ENCODE assay signal across 21 mouse cellular contexts in the genomic region with DNA sequence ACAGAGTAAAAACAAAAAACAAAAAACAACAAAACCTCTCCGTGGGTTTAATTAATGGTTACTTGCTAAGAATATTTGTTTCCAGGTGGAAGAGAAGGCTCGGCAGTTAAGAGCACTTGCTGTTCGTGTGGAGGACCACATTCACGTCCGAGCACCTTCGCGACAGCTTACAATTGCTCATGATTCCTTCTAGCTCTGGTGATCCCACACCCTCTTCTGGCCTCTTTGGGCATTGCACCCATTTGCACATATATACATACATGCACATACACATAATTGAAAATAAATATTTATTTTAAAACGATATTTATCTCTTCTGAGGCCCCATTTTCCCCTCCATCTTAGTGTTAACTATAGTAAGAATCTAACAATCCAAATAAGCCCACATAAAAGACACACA. TPM values are rescaled to one million over a fixed set of nuclear protein-coding genes. Genes with fewer than 3 reads are reported as not detected.
DNase-seq lines count a peak whose midpoint lies in the region; ATAC-seq and TF ChIP-seq lines count a peak whose summit lies in the region.
"Had no signal": no experiment of that assay in that cellular context is flagged by ENCODE, and none has a peak within 500 bp of the region (broad histone marks: within the 10 kb centered on the region; RNA-seq: fewer than 3 reads in every experiment).

No protein-coding gene starts in this region.

- H3K27me3 ChIP-seq in stomach, postnatal 0 days (ENCODE audit: control insufficient read depth, insufficient read depth, low read length), result no peaks in the 10 kb centered on the region
- H3K27me3 ChIP-seq: embryonic facial prominence, embryonic 12.5 days; hindbrain, embryonic 15.5 days; liver, embryonic 15.5 days had no signal

- no peaks in the 10 kb centered on the region for H3K9me3 ChIP-seq in stomach, postnatal 0 days (ENCODE audit: control insufficient read depth, low read length)
- H3K9me3 ChIP-seq: embryonic facial prominence, embryonic 12.5 days; hindbrain, embryonic 15.5 days; liver, embryonic 15.5 days; midbrain, embryonic 10.5 days had no signal

- H3K27ac ChIP-seq in gastrocnemius, adult 2 months, result no peak overlapping the region
- no peak overlapping the region for H3K27ac ChIP-seq in left cerebral cortex, adult 2 months
- H3K27ac ChIP-seq in stomach, postnatal 0 days (replicated peaks), result no peak overlapping the region
- H3K27ac ChIP-seq: embryonic facial prominence, embryonic 12.5 days; hindbrain, embryonic 15.5 days; liver, embryonic 15.5 days; midbrain, embryonic 10.5 days had no signal

- WGBS in stomach, postnatal 0 days, result 89% methylated on average over 8 of the region's 8 CpGs

- 0 out of 2 replicates have a peak, but pooled peaks have one; percentile 7 for TF ChIP-seq CTCF in gastrocnemius, adult 2 months (IDR thresholded peaks at IDR 0.05)
- peak; percentile 6; the same call in 1 of the 2 replicates for TF ChIP-seq CTCF in left cerebral cortex, adult 2 months (IDR thresholded peaks at IDR 0.05)
- peak; percentile 38 for TF ChIP-seq CTCF in stomach, postnatal 0 days (IDR thresholded peaks at IDR 0.05; ENCODE audit: low read depth)

- DNase-seq in gastrocnemius, adult 2 months, result no peak
- DNase-seq in gastrocnemius, postnatal 4 days (ENCODE audit: low spot score in 2 of 2), result no peak
- DNase-seq in left cerebral cortex, adult 2 months (ENCODE audit: extremely low spot score in 1 of 2, low spot score in 2 of 2), result no peak
- no peak for DNase-seq in left cerebral cortex, postnatal 36 days (ENCODE audit: low spot score in 2 of 2)
- peak; percentile 14 for DNase-seq in thymus, postnatal 4 days
- no peak for DNase-seq in thymus, postnatal 10 days (ENCODE audit: low spot score in 2 of 2)
- DNase-seq in stomach, postnatal 0 days (ENCODE audit: low spot score), result no peak
- no peak for DNase-seq in thymus, postnatal 0 days (ENCODE audit: low spot score)
- DNase-seq: adrenal gland, postnatal 10 days; B cell, adult 2 months; cerebellum, adult 18-20 months; gastrocnemius, postnatal 10 days; heart, postnatal 14 days; kidney, adult 2 months; lung, postnatal 4 days; right cerebral cortex, postnatal 14 days had no signal

- ATAC-seq in stomach, postnatal 0 days (ENCODE audit: low FRiP score, low TSS enrichment), result no peak

- no peak overlapping the region for H3K4me2 ChIP-seq in stomach, postnatal 0 days (replicated peaks; ENCODE audit: low read depth)
- H3K4me2 ChIP-seq: embryonic facial prominence, embryonic 12.5 days; hindbrain, embryonic 15.5 days; liver, embryonic 15.5 days had no signal

- H3K9ac ChIP-seq in stomach, postnatal 0 days (ENCODE audit: low read length), result no peak overlapping the region
- H3K9ac ChIP-seq: embryonic facial prominence, embryonic 12.5 days; hindbrain, embryonic 15.5 days; liver, embryonic 15.5 days had no signal

- no peak overlapping the region for H3K4me3 ChIP-seq in gastrocnemius, adult 2 months
- no peak overlapping the region for H3K4me3 ChIP-seq in left cerebral cortex, adult 2 months
- no peak overlapping the region for H3K4me3 ChIP-seq in stomach, postnatal 0 days (ENCODE audit: low read depth, low read length)
- H3K4me3 ChIP-seq: embryonic facial prominence, embryonic 12.5 days; hindbrain, embryonic 15.5 days; liver, embryonic 15.5 days; midbrain, embryonic 10.5 days had no signal

- no peaks in the 10 kb centered on the region for H3K36me3 ChIP-seq in stomach, postnatal 0 days (ENCODE audit: control insufficient read depth, insufficient read depth, low read length)
- H3K36me3 ChIP-seq: embryonic facial prominence, embryonic 12.5 days; G1E; hindbrain, embryonic 15.5 days; liver, embryonic 15.5 days; midbrain, embryonic 10.5 days had no signal

- intact Hi-C loops in gastrocnemius, adult 2 months (cut with DNase I), result no loop called here
- intact Hi-C loops in left cerebral cortex, adult 2 months (cut with DNase I), result no loop called here
- intact Hi-C loops in left cerebral cortex, postnatal 36 days (cut with DNase I), result no loop called here

- TF ChIP-seq EP300 in stomach, postnatal 0 days (optimal IDR thresholded peaks at IDR 0.05), result no peak

- H3K4me1 ChIP-seq in stomach, postnatal 0 days (replicated peaks; ENCODE audit: control insufficient read depth, insufficient read depth), result no peaks in the 10 kb centered on the region
- H3K4me1 ChIP-seq: liver, embryonic 15.5 days; midbrain, embryonic 10.5 days had no signal

RNA-seq across cellular contexts. Expression of gene Kif6, which starts 13.9 kb away (rescaled TPM):
- total RNA-seq in gastrocnemius, adult 2 months (2021), result not detected
- total RNA-seq in gastrocnemius, postnatal 4 days (2021), result under 1 TPM; 0.21 to 0.56 TPM
- 1 to 10 TPM; 1.9 to 2.1 TPM for total RNA-seq in left cerebral cortex, adult 2 months (2021)
- 1 to 10 TPM; 1.6 to 2.1 TPM for total RNA-seq in left cerebral cortex, postnatal 36 days (2021)
- polyA plus RNA-seq in stomach, postnatal 0 days (2015; fragmentation: Nextera tagmentation; extraction: Ambion mirVana), result 0.42 and 0.85 TPM in 2 replicates
- 1.3 TPM in 2 replicates for polyA plus RNA-seq in thymus, postnatal 0 days (2015; fragmentation: Nextera tagmentation; extraction: Ambion mirVana)
- total RNA-seq: gastrocnemius, postnatal 10 days had no signal
- polyA plus RNA-seq: G1E had no signal
